Mouse (Mus musculus): ENCODE results near the gene Zfand2a.

Gene Zfand2a

DNA sequence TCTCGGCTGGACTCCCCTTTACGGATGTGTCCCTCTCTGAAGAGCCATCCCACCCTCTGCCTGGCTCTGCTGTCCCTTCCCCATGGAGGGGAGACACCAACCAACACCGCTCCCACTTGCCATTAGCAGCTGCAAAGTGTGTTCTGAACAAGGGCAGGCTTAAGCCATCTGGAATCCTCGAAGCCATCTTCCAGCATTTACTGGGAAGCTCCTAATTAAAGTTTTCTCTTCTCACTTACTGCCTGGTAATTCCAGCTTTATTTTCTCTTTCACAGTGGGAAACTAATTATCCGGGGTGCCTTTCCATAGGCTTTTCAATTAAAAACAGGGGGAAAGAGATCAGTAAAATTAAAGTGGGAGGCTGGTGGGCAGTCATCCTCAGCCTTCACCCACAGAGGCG is 52.0 kb downstream of the Zfand2a start:
- no peaks in the 10 kb centered on the region for H3K36me3 ChIP-seq (ENCODE audit: control insufficient read depth, insufficient read depth, low read length, poor library complexity, severe bottlenecking)
- no peaks in the 10 kb centered on the region for H3K27me3 ChIP-seq (ENCODE audit: control insufficient read depth, insufficient read depth, low read length, poor library complexity, severe bottlenecking)
- no peak for DNase-seq (ENCODE audit: low read depth, low spot score)

DNA sequence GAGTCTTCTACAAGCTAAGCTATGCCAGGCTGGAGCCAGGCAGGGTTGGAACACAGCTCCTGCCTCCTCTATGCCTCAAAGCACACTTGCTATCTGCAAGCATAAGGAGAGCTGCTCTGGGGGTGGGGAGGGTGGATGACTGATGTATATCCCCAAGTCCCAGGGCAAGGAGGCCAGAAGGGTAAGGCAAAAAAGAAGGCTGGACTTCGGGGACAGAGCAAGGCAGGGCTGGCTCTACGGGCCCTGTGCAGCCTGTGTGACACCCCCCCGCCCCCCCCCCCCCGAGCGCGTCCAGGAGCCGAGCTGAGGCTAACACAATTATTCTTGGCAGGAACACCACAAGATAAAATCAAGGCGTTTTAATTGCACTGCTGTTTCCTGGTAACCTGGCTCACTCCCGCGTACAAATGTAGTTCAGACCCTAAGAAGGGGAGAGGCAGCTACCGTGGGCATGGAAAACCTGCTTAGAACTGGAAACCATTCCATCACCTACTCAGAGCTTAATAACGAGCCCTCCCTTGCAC is 54.5 kb downstream of the Zfand2a start:
- no peak for DNase-seq (ENCODE audit: low read depth, low spot score)

GRCm38 (mm10) chr5:139427989-139428388 is 56.4 kb downstream of the Zfand2a start:
- DNase-seq (ENCODE audit: low read depth, low spot score) = no peak
- Histone ChIP-seq H3K36me3 (ENCODE audit: control insufficient read depth, insufficient read depth, low read length, poor library complexity, severe bottlenecking) (no peaks in the 10 kb centered on the region), H3K27me3 (ENCODE audit: control insufficient read depth, insufficient read depth, low read length, poor library complexity, severe bottlenecking) (no peaks in the 10 kb centered on the region)

More for the DNA sequence above, 54.5 kb downstream of the Zfand2a start:
- Histone ChIP-seq H3K36me3 (ENCODE audit: control insufficient read depth, insufficient read depth, low read length, poor library complexity, severe bottlenecking) (no peaks in the 10 kb centered on the region), H3K27me3 (ENCODE audit: control insufficient read depth, insufficient read depth, low read length, poor library complexity, severe bottlenecking) (no peaks in the 10 kb centered on the region)

DNA sequence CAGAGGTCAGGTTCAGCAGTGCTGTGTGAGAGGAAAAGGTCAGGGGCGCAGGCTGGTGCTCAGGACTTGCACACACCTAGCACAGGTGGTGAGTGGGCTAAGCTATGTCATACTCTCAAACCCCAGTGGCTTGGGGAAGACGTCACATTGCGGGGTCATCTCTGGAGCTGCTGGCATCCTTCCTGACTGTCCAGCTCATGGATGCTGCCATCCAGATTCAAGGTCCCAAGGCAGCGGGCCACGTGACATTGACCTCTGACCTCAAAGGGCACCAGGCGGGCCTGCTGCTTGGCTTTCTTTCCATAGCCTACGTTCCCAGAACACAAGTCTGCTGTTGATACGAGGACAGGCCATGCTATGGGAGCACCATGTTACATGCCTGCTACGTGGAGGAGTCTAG is 57.3 kb downstream of the Zfand2a start:
- no peaks in the 10 kb centered on the region for H3K36me3 ChIP-seq (ENCODE audit: control insufficient read depth, insufficient read depth, low read length, poor library complexity, severe bottlenecking)
- DNase-seq (ENCODE audit: low read depth, low spot score) = no peak
- H3K27me3 ChIP-seq (ENCODE audit: control insufficient read depth, insufficient read depth, low read length, poor library complexity, severe bottlenecking) = no peaks in the 10 kb centered on the region

GRCm38 (mm10) chr5:139425198-139425597 is 59.2 kb downstream of the Zfand2a start:
- no peaks in the 10 kb centered on the region for H3K36me3 ChIP-seq (ENCODE audit: control insufficient read depth, insufficient read depth, low read length, poor library complexity, severe bottlenecking)
- no peak for DNase-seq (ENCODE audit: low read depth, low spot score)

GRCm38 (mm10) chr5:139423026-139423865 is 61.1 kb downstream of the Zfand2a start, which contains the start of gene Gper1:
Gper1 (plus strand) TSS chr5:139423151.
- DNase-seq (ENCODE audit: low read depth, low spot score) = no peak
- Histone ChIP-seq H3K27me3 (ENCODE audit: control insufficient read depth, insufficient read depth, low read length, poor library complexity, severe bottlenecking) (no peaks in the 10 kb centered on the region), H3K36me3 (ENCODE audit: control insufficient read depth, insufficient read depth, low read length, poor library complexity, severe bottlenecking) (no peaks in the 10 kb centered on the region)

More at GRCm38 (mm10) chr5:139425198-139425597, 59.2 kb downstream of the Zfand2a start:
- no peaks in the 10 kb centered on the region for H3K27me3 ChIP-seq (ENCODE audit: control insufficient read depth, insufficient read depth, low read length, poor library complexity, severe bottlenecking)
